Mouse (Mus musculus) cerebellum, adult (tissue): ENCODE results near the gene Rnf123.

Experiments used
- ATAC-seq: cut with Nextera tagmentation; 2 replicates; pipeline ENCODE4 v1.9.2; 2017; ENCODE audit warnings: mild to moderate bottlenecking, moderate library complexity, mixed read lengths; ENCODE audit not compliant: insufficient number of reproducible peaks, low FRiP score, low TSS enrichment

The Rnf123 gene

DNA sequence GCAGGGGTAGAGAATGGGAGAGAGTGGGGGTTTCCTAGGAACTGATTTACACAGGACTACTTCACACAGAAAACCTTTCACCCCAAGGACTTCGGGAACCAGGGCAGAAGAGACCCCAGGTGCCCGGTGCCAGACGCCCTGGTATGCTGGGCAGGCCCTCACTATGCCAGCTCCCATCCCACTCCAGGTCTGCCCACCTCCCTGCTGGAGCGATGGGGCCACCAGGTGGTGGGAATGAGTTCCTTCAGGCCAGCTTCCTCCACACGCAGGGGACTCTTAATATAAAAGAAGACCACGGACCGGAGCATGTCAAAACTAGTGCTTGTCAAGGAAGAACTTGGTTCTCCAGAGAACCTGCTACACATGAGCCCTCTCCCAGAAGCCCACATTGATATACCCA lies 15.9 kb downstream of the Rnf123 start:
- no peak for ATAC-seq

DNA sequence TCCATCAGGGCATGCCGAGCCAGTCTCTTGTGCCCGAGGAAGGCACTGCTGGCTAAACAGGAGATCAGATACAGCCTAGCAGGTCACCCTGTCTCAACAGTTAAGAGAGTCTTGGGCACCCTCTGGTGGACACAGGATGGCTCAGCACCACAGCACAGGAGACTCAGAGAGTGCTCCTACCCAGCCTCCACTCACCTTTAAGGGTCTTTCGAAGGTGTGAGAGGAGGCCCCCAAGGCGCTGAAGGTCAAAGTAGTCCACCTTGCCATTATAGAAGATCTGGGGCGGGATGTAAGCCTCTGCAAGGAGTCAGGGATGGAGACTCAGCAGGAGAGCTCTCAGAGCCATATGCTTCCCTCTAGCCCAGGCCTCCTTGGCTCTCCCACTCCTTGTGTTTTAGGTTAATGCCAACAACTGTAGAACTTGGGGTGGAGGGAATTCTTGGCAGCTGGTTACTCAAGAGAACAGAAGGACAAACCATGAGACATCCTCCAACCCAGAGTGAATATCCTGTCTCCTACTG lies 17.6 kb downstream of the Rnf123 start:
- peak; percentile 54; the same call in 1 of the 2 replicates for ATAC-seq

DNA sequence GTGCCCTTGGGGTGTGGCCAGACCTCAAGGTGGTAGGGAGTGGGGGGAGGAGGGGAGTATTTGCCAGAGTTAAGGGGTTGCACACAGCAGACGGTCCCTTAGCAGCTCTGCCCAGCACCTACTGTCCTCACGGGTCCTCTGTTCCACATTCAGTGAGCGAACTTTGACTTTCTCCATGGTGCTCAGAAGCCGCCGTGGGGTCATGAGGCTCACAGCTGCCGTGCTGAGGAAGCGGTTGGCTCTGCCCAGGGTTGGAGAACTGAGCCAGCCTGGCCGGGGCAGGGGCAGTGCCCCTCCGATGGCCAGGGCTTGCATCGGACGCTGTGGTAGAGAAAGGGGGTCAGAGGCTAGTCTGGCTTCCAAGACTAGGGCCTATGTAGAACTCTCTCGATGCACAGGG lies 19.8 kb downstream of the Rnf123 start:
- no peak for ATAC-seq

GRCm38 (mm10) chr9:108062142-108062541 lies 21.0 kb downstream of the Rnf123 start:
- ATAC-seq = no peak

- no peak for ATAC-seq
Observed at GRCm38 (mm10) chr9:108058291-108058690, 24.9 kb downstream of the Rnf123 start.

DNA sequence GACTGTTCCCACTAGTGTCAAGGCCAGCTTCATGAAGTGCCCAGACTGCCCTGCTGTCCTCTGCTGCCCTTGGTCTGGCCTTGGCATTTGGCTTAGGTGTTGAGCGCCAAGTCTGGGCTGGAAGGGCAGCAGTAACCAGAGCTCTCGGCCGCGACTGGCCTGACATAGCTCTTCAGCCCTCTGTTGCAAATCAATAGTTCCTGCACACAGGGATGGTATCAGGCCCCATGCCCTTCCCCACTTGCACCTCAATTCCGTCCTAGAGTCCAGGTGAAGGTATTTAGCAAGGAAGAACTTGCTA lies 25.9 kb downstream of the Rnf123 start:
- no peak for ATAC-seq

- no peak for ATAC-seq
Observed at GRCm38 (mm10) chr9:108056361-108057261, 26.5 kb downstream of the Rnf123 start.

- no peak for ATAC-seq
Observed at GRCm38 (mm10) chr9:108055661-108056237, 27.4 kb downstream of the Rnf123 start.

GRCm38 (mm10) chr9:108055061-108055460 lies 28.1 kb downstream of the Rnf123 start:
- ATAC-seq = no peak

- ATAC-seq = no peak
Observed at GRCm38 (mm10) chr9:108054331-108055040, 28.7 kb downstream of the Rnf123 start.

GRCm38 (mm10) chr9:108053665-108054225 lies 29.4 kb downstream of the Rnf123 start:
- ATAC-seq = no peak

DNA sequence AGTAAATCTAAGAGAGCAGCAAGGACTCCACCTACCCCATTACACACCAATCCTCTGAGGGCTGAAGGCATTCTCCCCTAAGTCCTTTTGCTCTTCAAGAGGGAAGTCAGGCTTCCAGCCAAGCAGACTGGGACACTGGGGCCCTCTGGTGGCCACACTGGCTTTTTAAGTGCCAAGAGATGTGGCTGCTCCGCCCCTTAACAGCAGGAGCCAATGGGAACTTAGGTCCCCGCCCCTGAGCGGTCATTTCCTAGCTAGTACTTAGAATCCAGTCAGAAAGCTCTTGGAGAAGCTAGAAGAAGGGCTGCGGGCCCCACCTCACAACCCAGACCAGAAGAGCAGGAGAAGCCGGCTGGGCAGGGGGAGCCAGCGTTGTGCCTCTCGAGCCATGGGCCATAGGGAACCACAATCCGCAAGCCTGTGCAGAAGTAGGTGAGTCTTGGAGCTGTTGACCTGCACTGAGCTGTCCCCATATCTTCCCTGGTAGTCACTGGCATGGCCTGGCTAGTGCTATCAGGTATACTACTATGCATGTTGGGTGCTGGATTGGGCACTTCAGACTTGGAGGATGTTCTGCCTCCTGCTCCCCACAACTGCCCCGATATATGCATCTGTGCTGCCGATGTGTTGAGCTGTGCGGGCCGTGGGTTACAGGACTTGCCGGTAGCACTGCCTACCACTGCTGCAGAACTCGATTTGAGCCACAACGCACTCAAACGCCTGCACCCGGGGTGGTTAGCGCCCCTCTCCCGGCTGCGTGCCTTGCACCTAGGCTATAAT lies 30.1 kb downstream of the Rnf123 start, which contains the start of gene Amigo3:
Amigo3 (plus strand) TSS at position 275 of the 780 bp plus-strand sequence.
- peak; percentile 23; the same call in 1 of the 2 replicates for ATAC-seq

GRCm38 (mm10) chr9:108052411-108052810 lies 30.7 kb downstream of the Rnf123 start:
- no peak for ATAC-seq

- no peak for ATAC-seq
Observed at GRCm38 (mm10) chr9:108051931-108052220, 31.3 kb downstream of the Rnf123 start.

- no peak for ATAC-seq
Observed at GRCm38 (mm10) chr9:108051184-108051930, 31.8 kb downstream of the Rnf123 start.

GRCm38 (mm10) chr9:108049561-108050251 lies 33.4 kb downstream of the Rnf123 start:
- ATAC-seq = no peak

- peak; percentile 87 for ATAC-seq
Observed at GRCm38 (mm10) chr9:108049016-108049455, 34.1 kb downstream of the Rnf123 start, which contains the start of gene Gmppb. TSS of gene Gmppb (plus strand) at chr9:108049242.

GRCm38 (mm10) chr9:108048566-108048955 lies 34.6 kb downstream of the Rnf123 start:
- ATAC-seq = no peak
